Mouse (Mus musculus) macrophage (primary cell): ENCODE measurements around the gene Scyl1. TPM values are rescaled to one million over a fixed set of nuclear protein-coding genes. Genes with fewer than 3 reads are reported as not detected.

ENCODE experiments used
- H3K27ac ChIP-seq: fragments of 350-480 bp; formaldehyde crosslinking; 2 replicates; pipeline ENCODE4 v1.9.0; 2021
- H3K36me3 ChIP-seq: fragments of 350-480 bp; formaldehyde crosslinking; 2 replicates; pipeline ENCODE4 v1.9.0; 2021; ENCODE audit errors: inconsistent target
- H3K4me3 ChIP-seq: fragments of 350-480 bp; formaldehyde crosslinking; 2 replicates; pipeline ENCODE4 v1.9.0; 2021; ENCODE audit errors: inconsistent target
- H3K79me2 ChIP-seq: fragments of 350-480 bp; formaldehyde crosslinking; 2 replicates; pipeline ENCODE4 v1.9.0; 2021; ENCODE audit errors: inconsistent target
- WGBS: methylation state at CpG from one replicate; pipeline ENCODE4 v1.1.7; 2026; ENCODE audit warnings: inconsistent platforms; ENCODE audit not compliant: missing documents; 5-methylcytosine and 5-hydroxymethylcytosine counted together
- polyA plus RNA-seq: library from polyadenylated mRNA; stranded (reverse); fragments of 250-400 nt; gene quantifications from 3 replicates; pipeline ENCODE4 v1.2.4, GENCODE M21; 2018; ENCODE audit warnings: inconsistent platforms

Gene Scyl1
- polyA plus RNA-seq, 1 experiment from 2014 or later = 54.8 TPM

- Histone ChIP-seq H3K79me2 (peaks cover 11% of the 10 kb centered on the region; the same call in 1 of the 2 replicates), H3K4me3 (no peak overlapping the region), H3K36me3 (no peaks in the 10 kb centered on the region), H3K27ac (peak overlapping the region; percentile 97)
- 93% methylated on average over 8 of the region's 14 CpGs for WGBS
These were observed 37.9 kb upstream of the Scyl1 start for GRCm38 (mm10) chr19:5808955-5809711.

- Histone ChIP-seq H3K36me3 (no peaks in the 10 kb centered on the region), H3K79me2 (peaks cover 11% of the 10 kb centered on the region; the same call in 1 of the 2 replicates), H3K27ac (peak overlapping the region; percentile 97), H3K4me3 (no peak overlapping the region)
- no CpG with 5 or more reads among the region's 3 CpGs for WGBS
These were observed 36.5 kb upstream of the Scyl1 start for GRCm38 (mm10) chr19:5807740-5808139.

GRCm38 (mm10) chr19:5806809-5807205 lies 35.6 kb upstream of the Scyl1 start:
- Histone ChIP-seq H3K4me3 (no peak overlapping the region), H3K79me2 (peaks cover 18% of the 10 kb centered on the region), H3K36me3 (no peaks in the 10 kb centered on the region), H3K27ac (peak overlapping the region; percentile 97)
- 16% methylated on average over 6 of the region's 6 CpGs for WGBS

GRCm38 (mm10) chr19:5806051-5806808 lies 35.0 kb upstream of the Scyl1 start:
- WGBS = 14% methylated on average over 8 of the region's 8 CpGs
- Histone ChIP-seq H3K27ac (peak overlapping the region; percentile 97), H3K36me3 (no peaks in the 10 kb centered on the region), H3K4me3 (no peak overlapping the region), H3K79me2 (peaks cover 23% of the 10 kb centered on the region)

- 14% methylated on average over 8 of the region's 8 CpGs for WGBS
- Histone ChIP-seq H3K27ac (peak overlapping the region; percentile 97), H3K79me2 (peaks cover 41% of the 10 kb centered on the region), H3K36me3 (no peaks in the 10 kb centered on the region), H3K4me3 (peak overlapping the region; percentile 21; the same call in 1 of the 2 replicates)
These were observed 33.2 kb upstream of the Scyl1 start for GRCm38 (mm10) chr19:5804371-5804899.

- H3K27ac ChIP-seq = peak overlapping the region; percentile 97
- 8% methylated on average over 16 of the region's 16 CpGs for WGBS
- H3K4me3 ChIP-seq = peak overlapping the region; percentile 21
- H3K79me2 ChIP-seq = peaks cover 47% of the 10 kb centered on the region
- H3K36me3 ChIP-seq = 0 out of 2 replicates have a peak, but pooled peaks cover 2% of the 10 kb centered on the region
These were observed 32.7 kb upstream of the Scyl1 start for GRCm38 (mm10) chr19:5803881-5804279.

GRCm38 (mm10) chr19:5803041-5803880 lies 32.0 kb upstream of the Scyl1 start:
- H3K36me3 ChIP-seq = 0 out of 2 replicates have a peak, but pooled peaks cover 9% of the 10 kb centered on the region
- H3K27ac ChIP-seq = peak overlapping the region; percentile 100
- WGBS = under 1% methylated on average over 55 of the region's 67 CpGs
- peak overlapping the region; percentile 68 for H3K4me3 ChIP-seq
- peaks cover 53% of the 10 kb centered on the region for H3K79me2 ChIP-seq

GRCm38 (mm10) chr19:5802787-5803040 lies 31.5 kb upstream of the Scyl1 start:
- 0% methylated on average over 4 of the region's 4 CpGs for WGBS
- peak overlapping the region; percentile 68 for H3K4me3 ChIP-seq
- H3K79me2 ChIP-seq = peaks cover 59% of the 10 kb centered on the region
- peak overlapping the region; percentile 100 for H3K27ac ChIP-seq
- peaks cover 14% of the 10 kb centered on the region; the same call in 1 of the 2 replicates for H3K36me3 ChIP-seq

GRCm38 (mm10) chr19:5802011-5802786 lies 31.0 kb upstream of the Scyl1 start:
- Histone ChIP-seq H3K27ac (peak overlapping the region; percentile 100), H3K79me2 (peaks cover 64% of the 10 kb centered on the region), H3K4me3 (peak overlapping the region; percentile 68), H3K36me3 (peaks cover 18% of the 10 kb centered on the region; the same call in 1 of the 2 replicates)
- 0% methylated on average over 11 of the region's 25 CpGs for WGBS

- H3K27ac ChIP-seq = peak overlapping the region; percentile 100
- peaks cover 25% of the 10 kb centered on the region for H3K36me3 ChIP-seq
- H3K79me2 ChIP-seq = peaks cover 71% of the 10 kb centered on the region
- H3K4me3 ChIP-seq = peak overlapping the region; percentile 68
- WGBS = 0% methylated on average over 3 of the region's 3 CpGs
These were observed 30.3 kb upstream of the Scyl1 start for GRCm38 (mm10) chr19:5801432-5801964.

GRCm38 (mm10) chr19:5800632-5801431 lies 29.6 kb upstream of the Scyl1 start:
- Histone ChIP-seq H3K4me3 (peak overlapping the region; percentile 68), H3K27ac (peak overlapping the region; percentile 100), H3K36me3 (peaks cover 32% of the 10 kb centered on the region), H3K79me2 (peaks cover 77% of the 10 kb centered on the region)
- under 1% methylated on average over 19 of the region's 19 CpGs for WGBS

GRCm38 (mm10) chr19:5800350-5800631 lies 29.1 kb upstream of the Scyl1 start:
- Histone ChIP-seq H3K4me3 (peak overlapping the region; percentile 68), H3K79me2 (peaks cover 78% of the 10 kb centered on the region), H3K27ac (peak overlapping the region; percentile 100), H3K36me3 (peaks cover 32% of the 10 kb centered on the region)
- WGBS = 0% methylated on average over 2 of the region's 2 CpGs
